Mouse (Mus musculus): ENCODE measurements around the gene Mki67. TPM values are rescaled to one million over a fixed set of nuclear protein-coding genes. Genes with fewer than 3 reads are reported as not detected.
A peak's percentile ranks its signal among the peaks of the same experiment; 100 is the strongest.

The Mki67 gene
- total and polyA plus RNA-seq, 2 experiments from 2014 or later = 8.0 to 24.2 TPM

GRCm38 (mm10) chr7:135715166-135715565, 995 bp downstream of the Mki67 start:
- H3K36me3 ChIP-seq (replicated peaks; ENCODE audit: control insufficient read depth, insufficient read depth, low read length) = no peaks in the 10 kb centered on the region; the same call in 1 of the 2 replicates
- H3K9ac ChIP-seq (replicated peaks; ENCODE audit: low read depth, low read length) = peak overlapping the region; percentile 60
- H3K4me2 ChIP-seq (ENCODE audit: low read depth, low read length) = peak overlapping the region; percentile 66
- 0 out of 2 replicates have a peak overlapping the region, but pooled peaks have one; percentile 72 for H3K27ac ChIP-seq (ENCODE audit: low read depth)
- TF ChIP-seq EP300 (IDR thresholded peaks at IDR 0.05; ENCODE audit: low read depth) = no peak
- no peak for TF ChIP-seq CTCF (IDR thresholded peaks at IDR 0.05; ENCODE audit: low read depth)
- H3K9me3 ChIP-seq (replicated peaks; ENCODE audit: control insufficient read depth, low read length) = no peaks in the 10 kb centered on the region
- H3K4me3 ChIP-seq (ENCODE audit: low read depth, low read length) = peak overlapping the region; percentile 93
- H3K27me3 ChIP-seq (ENCODE audit: control insufficient read depth, insufficient read depth, low read length) = no peaks in the 10 kb centered on the region
- DNase-seq (ENCODE audit: low spot score) (no peak), ATAC-seq (ENCODE audit: insufficient read depth, low read depth) (no peak)
- H3K4me1 ChIP-seq (ENCODE audit: control insufficient read depth, insufficient read depth) = peaks cover 5% of the 10 kb centered on the region; the same call in 1 of the 2 replicates
- under 1% methylated on average over 7 of the region's 7 CpGs for WGBS

GRCm38 (mm10) chr7:135713326-135713725, 2.8 kb downstream of the Mki67 start:
- ATAC-seq (ENCODE audit: insufficient read depth, low read depth) (no peak), DNase-seq (ENCODE audit: low spot score) (no peak)
- H3K9ac ChIP-seq (replicated peaks; ENCODE audit: low read depth, low read length) = no peak overlapping the region
- H3K9me3 ChIP-seq (replicated peaks; ENCODE audit: control insufficient read depth, low read length) = no peaks in the 10 kb centered on the region
- TF ChIP-seq CTCF (IDR thresholded peaks at IDR 0.05; ENCODE audit: low read depth) (no peak), EP300 (IDR thresholded peaks at IDR 0.05; ENCODE audit: low read depth) (no peak)
- H3K27ac ChIP-seq (ENCODE audit: low read depth) = no peak overlapping the region
- H3K27me3 ChIP-seq (ENCODE audit: control insufficient read depth, insufficient read depth, low read length) = no peaks in the 10 kb centered on the region
- WGBS = 79% methylated on average over 8 of the region's 8 CpGs
- H3K36me3 ChIP-seq (replicated peaks; ENCODE audit: control insufficient read depth, insufficient read depth, low read length) = peaks cover 11% of the 10 kb centered on the region
- peak overlapping the region; percentile 66 for H3K4me2 ChIP-seq (ENCODE audit: low read depth, low read length)
- H3K4me1 ChIP-seq (ENCODE audit: control insufficient read depth, insufficient read depth) = peaks cover 5% of the 10 kb centered on the region; the same call in 1 of the 2 replicates
- peak overlapping the region; percentile 93; the same call in 1 of the 2 replicates for H3K4me3 ChIP-seq (ENCODE audit: low read depth, low read length)

- Histone ChIP-seq H3K4me1 (ENCODE audit: control insufficient read depth, insufficient read depth) (peaks cover 5% of the 10 kb centered on the region; the same call in 1 of the 2 replicates), H3K9me3 (replicated peaks; ENCODE audit: control insufficient read depth, low read length) (no peaks in the 10 kb centered on the region), H3K36me3 (replicated peaks; ENCODE audit: control insufficient read depth, insufficient read depth, low read length) (peaks cover 19% of the 10 kb centered on the region), H3K27me3 (ENCODE audit: control insufficient read depth, insufficient read depth, low read length) (no peaks in the 10 kb centered on the region), H3K27ac (ENCODE audit: low read depth) (no peak overlapping the region), H3K4me2 (ENCODE audit: low read depth, low read length) (peak overlapping the region; percentile 66; the same call in 1 of the 2 replicates), H3K4me3 (ENCODE audit: low read depth, low read length) (no peak overlapping the region), H3K9ac (replicated peaks; ENCODE audit: low read depth, low read length) (no peak overlapping the region)
- ATAC-seq (ENCODE audit: insufficient read depth, low read depth) (no peak), DNase-seq (ENCODE audit: low spot score) (no peak)
- TF ChIP-seq EP300 (IDR thresholded peaks at IDR 0.05; ENCODE audit: low read depth) (no peak), CTCF (IDR thresholded peaks at IDR 0.05; ENCODE audit: low read depth) (no peak)
- WGBS = 71% methylated on average over 1 of the region's 1 CpGs
Measured at GRCm38 (mm10) chr7:135712534-135712933, 3.6 kb downstream of the Mki67 start.

GRCm38 (mm10) chr7:135710702-135711101, 5.5 kb downstream of the Mki67 start:
- Histone ChIP-seq H3K4me2 (ENCODE audit: low read depth, low read length) (no peak overlapping the region), H3K4me3 (ENCODE audit: low read depth, low read length) (no peak overlapping the region), H3K9ac (replicated peaks; ENCODE audit: low read depth, low read length) (no peak overlapping the region), H3K27ac (ENCODE audit: low read depth) (no peak overlapping the region), H3K4me1 (ENCODE audit: control insufficient read depth, insufficient read depth) (peaks cover 5% of the 10 kb centered on the region; the same call in 1 of the 2 replicates), H3K27me3 (ENCODE audit: control insufficient read depth, insufficient read depth, low read length) (no peaks in the 10 kb centered on the region), H3K9me3 (replicated peaks; ENCODE audit: control insufficient read depth, low read length) (no peaks in the 10 kb centered on the region), H3K36me3 (replicated peaks; ENCODE audit: control insufficient read depth, insufficient read depth, low read length) (peaks cover 37% of the 10 kb centered on the region)
- DNase-seq (ENCODE audit: low spot score) (no peak), ATAC-seq (ENCODE audit: insufficient read depth, low read depth) (no peak)
- TF ChIP-seq EP300 (IDR thresholded peaks at IDR 0.05; ENCODE audit: low read depth) = no peak
- TF ChIP-seq CTCF (IDR thresholded peaks at IDR 0.05; ENCODE audit: low read depth) = no peak
- WGBS = 72% methylated on average over 2 of the region's 2 CpGs

- Histone ChIP-seq H3K9me3 (replicated peaks; ENCODE audit: control insufficient read depth, low read length) (no peaks in the 10 kb centered on the region), H3K9ac (replicated peaks; ENCODE audit: low read depth, low read length) (no peak overlapping the region), H3K27ac (ENCODE audit: low read depth) (no peak overlapping the region), H3K27me3 (ENCODE audit: control insufficient read depth, insufficient read depth, low read length) (no peaks in the 10 kb centered on the region), H3K4me2 (ENCODE audit: low read depth, low read length) (no peak overlapping the region), H3K4me3 (ENCODE audit: low read depth, low read length) (no peak overlapping the region), H3K36me3 (replicated peaks; ENCODE audit: control insufficient read depth, insufficient read depth, low read length) (peaks cover 83% of the 10 kb centered on the region), H3K4me1 (ENCODE audit: control insufficient read depth, insufficient read depth) (no peaks in the 10 kb centered on the region)
- TF ChIP-seq CTCF (IDR thresholded peaks at IDR 0.05; ENCODE audit: low read depth) = no peak
- no peak for TF ChIP-seq EP300 (IDR thresholded peaks at IDR 0.05; ENCODE audit: low read depth)
- ATAC-seq (ENCODE audit: insufficient read depth, low read depth) (no peak), DNase-seq (ENCODE audit: low spot score) (no peak)
- WGBS = 93% methylated on average over 6 of the region's 6 CpGs
Measured at GRCm38 (mm10) chr7:135705753-135706152, 10.4 kb downstream of the Mki67 start.

- WGBS = 86% methylated on average over 1 of the region's 1 CpGs
- TF ChIP-seq CTCF (IDR thresholded peaks at IDR 0.05; ENCODE audit: low read depth) (no peak), EP300 (IDR thresholded peaks at IDR 0.05; ENCODE audit: low read depth) (no peak)
- Histone ChIP-seq H3K9ac (replicated peaks; ENCODE audit: low read depth, low read length) (no peak overlapping the region), H3K4me1 (ENCODE audit: control insufficient read depth, insufficient read depth) (no peaks in the 10 kb centered on the region), H3K36me3 (replicated peaks; ENCODE audit: control insufficient read depth, insufficient read depth, low read length) (peaks cover 90% of the 10 kb centered on the region), H3K9me3 (replicated peaks; ENCODE audit: control insufficient read depth, low read length) (no peaks in the 10 kb centered on the region), H3K4me2 (ENCODE audit: low read depth, low read length) (no peak overlapping the region), H3K27me3 (ENCODE audit: control insufficient read depth, insufficient read depth, low read length) (no peaks in the 10 kb centered on the region), H3K27ac (ENCODE audit: low read depth) (no peak overlapping the region), H3K4me3 (ENCODE audit: low read depth, low read length) (no peak overlapping the region)
- ATAC-seq (ENCODE audit: insufficient read depth, low read depth) (no peak), DNase-seq (ENCODE audit: low spot score) (no peak)
Measured at GRCm38 (mm10) chr7:135705083-135705482, 11.1 kb downstream of the Mki67 start.

Data from heart, postnatal 0 days (tissue).